Mouse (Mus musculus) lung, adult 18-20 months (tissue): ENCODE data around the gene Ldb2.

Experiments used
- DNase-seq, 2 experiments: peaks; one replicate each; pipeline ENCODE4 v3.0.0; 2022; ENCODE audit warnings: mixed read lengths in 2 of 2

Gene Ldb2

DNA sequence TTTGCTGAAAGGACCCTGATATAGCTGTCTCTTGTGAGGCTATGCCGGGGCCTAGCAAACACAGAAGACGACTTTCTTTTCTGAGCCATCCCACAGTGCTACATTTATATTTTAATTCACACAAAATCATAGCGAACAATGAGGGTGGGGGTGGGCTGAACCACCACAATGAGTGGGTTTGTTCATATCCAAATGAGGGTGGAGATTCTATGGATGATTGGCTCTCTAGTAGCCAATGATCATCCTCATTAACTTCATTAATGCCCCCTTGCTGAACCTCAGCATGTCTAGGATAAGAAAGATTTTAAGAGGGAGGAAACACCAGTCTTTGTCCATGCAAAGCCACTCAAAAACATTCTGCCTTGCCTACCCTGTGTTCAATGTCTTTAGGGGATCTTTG is 156.4 kb downstream of the Ldb2 start:
- no peak for DNase-seq

GRCm38 (mm10) chr5:44641060-44641459 is 158.4 kb downstream of the Ldb2 start:
- DNase-seq: no peak

DNA sequence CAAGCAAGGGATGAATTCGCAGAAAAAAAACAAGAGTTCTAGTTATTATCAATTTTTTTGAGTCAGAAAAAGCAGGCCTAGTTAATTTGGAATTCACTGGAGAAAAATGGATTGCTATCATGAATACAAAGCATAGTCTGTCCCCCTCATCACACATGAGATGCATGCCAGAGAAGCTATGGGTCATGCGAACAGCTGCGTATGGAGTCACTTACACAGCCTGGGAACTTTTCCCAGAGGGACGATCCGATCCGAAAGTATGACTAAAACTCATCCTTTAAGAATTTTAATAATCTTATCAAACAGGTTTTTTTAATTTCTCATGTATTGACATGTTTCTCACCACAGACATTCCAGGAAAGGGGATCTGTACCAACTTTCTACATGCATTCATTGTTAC is 163.9 kb downstream of the Ldb2 start:
- DNase-seq: no peak

- no peak for DNase-seq
Observed at GRCm38 (mm10) chr5:44629034-44629625, 170.3 kb downstream of the Ldb2 start.

DNA sequence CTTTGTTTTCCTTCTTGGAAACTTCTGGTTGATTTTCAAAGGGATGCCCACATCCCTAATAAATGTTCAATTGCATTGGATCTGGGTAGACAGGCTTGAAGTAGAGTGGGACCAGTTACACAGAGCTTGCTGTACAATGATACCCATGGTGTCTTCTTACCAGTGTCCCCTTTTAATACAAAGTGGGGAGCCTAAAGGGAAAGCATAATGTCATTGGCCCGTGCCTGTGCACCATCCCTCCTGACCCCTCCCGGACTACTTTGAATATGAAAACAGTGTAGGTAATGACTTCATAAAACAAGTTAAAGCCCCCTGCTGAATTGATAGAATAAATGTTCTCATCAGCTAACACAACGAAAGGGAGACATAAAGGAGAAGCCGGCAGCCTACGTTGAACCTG is 172.0 kb downstream of the Ldb2 start:
- no peak for DNase-seq

GRCm38 (mm10) chr5:44626885-44627284 is 172.6 kb downstream of the Ldb2 start:
- DNase-seq: no peak

GRCm38 (mm10) chr5:44626114-44626513 is 173.4 kb downstream of the Ldb2 start:
- DNase-seq: no peak

DNA sequence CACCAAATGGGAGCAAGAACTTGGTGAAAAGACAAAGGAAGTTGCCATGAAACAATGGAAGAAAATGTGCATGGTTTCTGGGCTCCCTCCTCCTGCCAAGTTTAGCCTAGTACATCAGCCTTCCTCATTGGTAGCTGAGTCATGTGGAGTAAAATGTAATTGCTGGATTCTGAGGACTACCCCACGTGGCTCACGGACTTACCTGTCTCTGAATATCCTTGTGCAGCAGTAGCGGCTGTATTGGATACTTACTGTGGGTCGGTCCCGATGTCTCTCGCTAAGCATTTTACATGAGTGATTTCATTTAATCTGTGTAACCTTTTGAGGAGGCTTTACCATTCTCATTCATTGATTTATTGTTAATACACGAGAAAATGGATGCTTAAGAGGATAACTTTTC is 183.8 kb downstream of the Ldb2 start:
- DNase-seq: no peak

GRCm38 (mm10) chr5:44608901-44609300 is 190.6 kb downstream of the Ldb2 start:
- DNase-seq: no peak

DNA sequence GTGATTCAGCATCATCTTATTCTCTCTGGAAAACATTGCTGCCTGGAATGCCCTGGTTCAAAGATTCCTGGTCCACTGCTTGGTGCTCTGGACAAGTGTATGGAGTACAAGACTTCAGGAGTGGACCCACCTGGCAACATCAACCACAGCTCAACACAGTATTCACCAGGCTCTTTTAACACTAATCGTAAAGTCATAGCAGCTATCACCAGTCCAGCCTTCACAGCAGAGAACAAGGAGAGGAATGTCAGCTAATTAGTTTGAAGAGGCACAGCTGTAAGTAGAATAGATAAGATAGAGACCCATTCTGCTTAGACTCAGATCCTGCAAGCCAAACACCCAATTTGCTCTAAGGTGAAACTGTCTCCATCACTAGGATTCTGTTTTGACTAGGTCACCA is 198.1 kb downstream of the Ldb2 start:
- no peak for DNase-seq

GRCm38 (mm10) chr5:44593522-44594218 is 205.8 kb downstream of the Ldb2 start:
- DNase-seq: no peak

DNA sequence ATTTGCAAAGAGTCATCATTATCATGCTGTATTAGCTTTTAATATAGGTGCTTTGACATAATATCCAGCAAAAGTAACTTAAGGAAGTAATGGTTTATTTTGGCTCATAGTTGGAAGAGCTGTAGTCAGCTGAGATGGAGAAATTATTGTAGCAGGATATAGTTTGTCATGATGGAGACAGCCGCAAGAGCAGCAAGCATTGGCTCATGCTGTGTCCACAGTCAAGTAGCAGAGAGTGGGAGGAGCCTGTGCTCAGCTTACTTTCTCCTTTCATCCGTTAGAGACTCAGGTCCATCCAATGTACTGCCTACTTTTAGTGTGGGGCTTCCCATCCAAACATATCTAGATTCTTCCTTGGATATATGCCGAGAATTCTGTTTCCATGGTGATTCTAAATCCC is 208.7 kb downstream of the Ldb2 start:
- no peak for DNase-seq

GRCm38 (mm10) chr5:44589318-44589717 is 210.2 kb downstream of the Ldb2 start:
- no peak for DNase-seq

DNA sequence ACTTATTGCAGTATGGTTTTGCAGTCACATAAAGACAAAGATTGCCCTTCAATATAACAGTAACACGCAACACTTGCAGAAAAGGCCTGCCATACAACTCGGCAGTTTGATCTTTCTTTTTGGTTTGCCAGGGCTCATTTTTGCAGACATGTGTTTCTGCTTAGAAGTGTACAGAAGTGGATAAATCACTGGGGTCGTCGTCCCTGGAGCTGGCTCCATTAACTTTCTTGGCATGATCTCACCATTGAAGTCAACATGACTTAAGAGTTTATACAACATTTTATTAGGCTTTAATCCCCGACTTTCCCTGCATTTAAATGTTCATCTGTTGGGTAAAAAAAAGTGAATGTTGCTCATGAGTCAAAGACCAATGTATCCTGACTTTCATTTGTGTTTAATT is 212.9 kb downstream of the Ldb2 start:
- no peak for DNase-seq

GRCm38 (mm10) chr5:44579899-44580459 is 219.5 kb downstream of the Ldb2 start:
- no peak for DNase-seq

DNA sequence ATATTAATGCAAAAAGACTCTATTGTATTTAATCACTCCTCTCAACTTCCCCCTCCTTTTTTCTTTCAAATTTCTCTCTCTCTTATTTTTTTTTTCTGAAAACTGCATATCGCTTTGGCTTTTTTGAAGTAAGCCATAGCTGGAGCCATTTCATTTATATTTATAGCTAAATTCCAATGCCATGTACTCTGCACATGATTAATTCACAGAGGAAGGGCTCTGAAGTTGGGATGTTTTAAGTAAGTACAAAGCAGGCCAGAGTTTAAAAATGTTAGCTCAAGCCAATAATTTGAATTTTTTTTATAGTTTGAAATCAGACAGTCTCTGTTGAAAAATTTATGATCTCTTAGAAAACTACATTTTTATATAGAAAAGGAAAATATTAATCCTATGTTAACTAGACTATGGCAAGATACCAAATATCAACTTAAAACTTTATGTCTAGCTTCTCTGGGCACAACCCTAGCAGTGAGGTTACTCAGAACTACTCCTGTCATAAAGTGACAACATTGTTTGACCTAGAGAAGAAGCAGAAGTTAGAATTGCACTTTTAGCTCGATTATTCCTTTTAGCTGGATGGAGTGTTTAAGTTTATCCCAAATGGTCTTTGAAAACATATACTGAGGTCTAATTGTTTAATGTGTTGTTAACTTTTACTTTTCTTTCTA is 222.7 kb downstream of the Ldb2 start:
- no peak for DNase-seq

GRCm38 (mm10) chr5:44574681-44575080 is 224.8 kb downstream of the Ldb2 start:
- no peak for DNase-seq

- DNase-seq: no peak
Observed at GRCm38 (mm10) chr5:44553765-44554352, 245.6 kb downstream of the Ldb2 start.

- no peak for DNase-seq
Observed at GRCm38 (mm10) chr5:44553155-44553554, 246.3 kb downstream of the Ldb2 start.

GRCm38 (mm10) chr5:44552121-44552520 is 247.4 kb downstream of the Ldb2 start:
- DNase-seq: peak; percentile 7 to 13

DNA sequence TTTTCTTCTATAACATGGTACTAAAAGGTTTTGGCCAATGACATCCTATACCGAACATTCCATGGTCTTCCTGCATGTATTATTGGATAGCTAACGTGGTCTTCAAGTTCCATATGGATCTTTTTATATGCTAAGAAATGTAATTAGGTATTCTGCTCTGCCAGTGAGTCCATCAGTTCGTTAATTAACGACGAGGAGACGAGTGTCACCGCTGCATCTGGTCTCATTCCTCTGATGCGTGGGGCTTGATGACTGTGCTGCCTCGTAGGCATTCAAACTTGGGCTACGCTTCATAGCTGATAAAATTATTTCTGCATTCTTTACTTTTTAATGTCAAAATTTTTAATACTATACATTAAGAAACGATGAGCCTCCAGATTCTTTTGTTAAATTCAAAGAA is 251.0 kb downstream of the Ldb2 start:
- DNase-seq: no peak

GRCm38 (mm10) chr5:44543472-44544132 is 255.9 kb downstream of the Ldb2 start:
- DNase-seq: no peak

DNA sequence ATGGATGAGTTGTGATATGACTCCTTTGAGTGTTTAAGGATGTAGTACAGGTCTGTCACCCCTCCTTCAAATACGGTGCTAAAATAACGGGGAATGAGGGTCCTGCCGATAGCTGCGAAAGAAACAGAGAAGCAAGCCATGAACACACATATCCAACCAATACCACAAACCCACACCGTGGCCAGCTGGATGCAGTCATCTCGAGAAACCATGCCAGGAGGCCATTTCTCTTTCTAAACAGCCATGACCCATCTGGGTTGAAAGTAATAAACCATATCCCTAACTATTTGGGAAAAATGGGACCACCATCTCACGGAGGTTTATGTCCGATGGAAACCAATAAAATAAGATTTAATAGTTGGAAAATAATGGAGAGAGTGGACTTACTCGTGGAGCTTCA is 257.7 kb downstream of the Ldb2 start:
- DNase-seq: no peak
